Mouse (Mus musculus) C2C12 (cell line): Measurements from ENCODE around the gene Pak2.

Experiments used
- CEBPB ChIP-seq: IDR thresholded peaks from one replicate; pipeline ENCODE4 v1.6.1; 2011; ENCODE audit warnings: low read depth, mild to moderate bottlenecking, control low read depth, moderate library complexity
- CTCF ChIP-seq: IDR thresholded peaks from one replicate; pipeline ENCODE4 v1.5.1; 2011; ENCODE audit not compliant: control insufficient read depth, insufficient read depth, insufficient read length
- FOSL1 ChIP-seq: IDR thresholded peaks from one replicate; pipeline ENCODE4 v1.8.0; 2011; ENCODE audit warnings: mild to moderate bottlenecking, low read length; ENCODE audit not compliant: poor library complexity, insufficient read depth, severe bottlenecking
- MAX ChIP-seq: IDR thresholded peaks from one replicate; pipeline ENCODE4 v1.6.1; 2011; ENCODE audit warnings: mild to moderate bottlenecking, control low read depth
- MYOD1 ChIP-seq: IDR thresholded peaks from one replicate; pipeline ENCODE4 v1.6.1; 2011; ENCODE audit warnings: low read depth; ENCODE audit not compliant: control insufficient read depth, insufficient read length
- MYOG ChIP-seq: IDR thresholded peaks from one replicate; pipeline ENCODE4 v1.6.1; 2011; ENCODE audit not compliant: control insufficient read depth, insufficient read length; ENCODE audit errors: extremely low read depth
- USF1 ChIP-seq: IDR thresholded peaks from one replicate; pipeline ENCODE4 v1.6.1; 2011; ENCODE audit warnings: low read depth, mild to moderate bottlenecking, control low read depth, moderate library complexity

DNA sequence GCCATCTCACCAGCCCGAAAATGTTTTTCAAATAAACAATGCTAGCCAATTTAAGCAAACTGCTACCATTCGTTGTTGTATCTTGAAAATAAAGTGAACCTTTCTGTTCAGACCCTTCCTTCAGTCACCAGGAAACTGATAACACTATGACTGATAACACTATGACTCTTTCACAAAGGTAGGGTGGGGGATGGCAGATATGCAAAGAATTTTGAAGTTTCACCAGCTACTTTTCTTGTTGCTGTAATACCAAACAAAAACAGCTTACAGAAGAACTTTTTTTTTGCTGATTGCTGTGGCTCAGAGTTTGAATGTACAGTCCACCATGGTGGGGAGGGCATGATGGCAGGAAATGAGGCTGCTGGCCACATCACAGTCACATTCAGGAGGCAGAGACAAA, 16.9 kb downstream of the Pak2 start:
- TF ChIP-seq CTCF (no peak), MAX (no peak), MYOD1 (no peak), CEBPB (no peak), MYOG (no peak), USF1 (no peak), FOSL1 (no peak)
